Mouse (Mus musculus) lung, postnatal 0 days (tissue): ENCODE data around the gene Smarca4.

Experiments
- CTCF ChIP-seq: IDR thresholded peaks from 2 replicates; pipeline ENCODE4 v1.5.1; 2016; ENCODE audit warnings: antibody characterized with exemption, mild to moderate bottlenecking
- EP300 ChIP-seq: IDR thresholded peaks from 2 replicates; pipeline ENCODE4 v1.6.1; 2016; ENCODE audit warnings: antibody characterized with exemption, mild to moderate bottlenecking, control low read depth

- TF ChIP-seq CTCF (no peak), EP300 (no peak)
These were observed 133.6 kb downstream of the Smarca4 start for GRCm38 (mm10) chr9:21749382-21750118.
